Mouse (Mus musculus) layer of hippocampus, adult 11-12 months (tissue): ENCODE measurements around the gene Ddx23.

Source experiments
- DNase-seq: peaks from one replicate; pipeline ENCODE4 v3.0.0; 2022; ENCODE audit warnings: low spot score

Ddx23 gene

GRCm38 (mm10) chr15:98608058-98608783 is 54.5 kb downstream of the Ddx23 start:
- DNase-seq = no peak

GRCm38 (mm10) chr15:98607557-98607956 is 55.1 kb downstream of the Ddx23 start:
- no peak for DNase-seq

GRCm38 (mm10) chr15:98606739-98607138 is 56.0 kb downstream of the Ddx23 start:
- no peak for DNase-seq

- no peak for DNase-seq
These were observed 56.6 kb downstream of the Ddx23 start for GRCm38 (mm10) chr15:98606051-98606536.

GRCm38 (mm10) chr15:98604041-98604575 is 58.6 kb downstream of the Ddx23 start:
- DNase-seq = no peak

- no peak for DNase-seq
These were observed 59.7 kb downstream of the Ddx23 start for GRCm38 (mm10) chr15:98602921-98603458.

- DNase-seq = no peak
These were observed 60.4 kb downstream of the Ddx23 start for GRCm38 (mm10) chr15:98602191-98602881.

GRCm38 (mm10) chr15:98601832-98602190 is 60.9 kb downstream of the Ddx23 start:
- no peak for DNase-seq

GRCm38 (mm10) chr15:98600036-98600709 is 62.5 kb downstream of the Ddx23 start:
- no peak for DNase-seq

- no peak for DNase-seq
These were observed 66.1 kb downstream of the Ddx23 start for GRCm38 (mm10) chr15:98596609-98597008.
